Mouse (Mus musculus) hindbrain, postnatal 0 days (tissue): ENCODE results near the gene Nrp1. TPM values are rescaled to one million over a fixed set of nuclear protein-coding genes. Genes with fewer than 3 reads are reported as not detected.

Experiments
- ATAC-seq: fragments of 200-750 bp; cut with Nextera tagmentation; 2 replicates; pipeline ENCODE4 v1.8.0; 2017; ENCODE audit warnings: mild to moderate bottlenecking, moderate TSS enrichment, moderate library complexity
- DNase-seq: peaks from one replicate; pipeline ENCODE4 v3.0.0-alpha.2; 2015; ENCODE audit warnings: low spot score
- H3K27ac ChIP-seq: fragments of 300-500 bp; sonication (generic); 2 replicates; pipeline ENCODE4 v1.5.1; 2014; ENCODE audit warnings: mild to moderate bottlenecking
- H3K27me3 ChIP-seq: fragments of 300-500 bp; sonication (generic); 2 replicates; pipeline ENCODE4 v1.6.1; 2014; ENCODE audit warnings: low read length, mixed read lengths; ENCODE audit not compliant: insufficient read depth
- H3K36me3 ChIP-seq: fragments of 300-500 bp; sonication (generic); 2 replicates; pipeline ENCODE4 v1.6.1; 2014; ENCODE audit warnings: low read length, mixed read lengths; ENCODE audit not compliant: insufficient read depth
- H3K4me1 ChIP-seq: fragments of 300-500 bp; sonication (generic); 2 replicates; pipeline ENCODE4 v1.6.1; 2014; ENCODE audit warnings: antibody characterized with exemption, low read length, mixed read lengths; ENCODE audit not compliant: insufficient read depth
- H3K4me2 ChIP-seq: fragments of 300-500 bp; sonication (generic); 2 replicates; pipeline ENCODE4 v1.6.1; 2014; ENCODE audit warnings: low read depth, mild to moderate bottlenecking, low read length, moderate library complexity, mixed read lengths
- H3K4me3 ChIP-seq: fragments of 300-500 bp; sonication (generic); 2 replicates; pipeline ENCODE4 v1.5.1; 2014; ENCODE audit warnings: low read length
- H3K9ac ChIP-seq: fragments of 300-500 bp; sonication (generic); replicated peaks from 2 replicates; pipeline ENCODE4 v1.6.1; 2014; ENCODE audit warnings: mild to moderate bottlenecking, low read length, moderate library complexity, mixed read lengths
- H3K9me3 ChIP-seq: fragments of 300-500 bp; sonication (generic); 2 replicates; pipeline ENCODE4 v1.6.1; 2016; ENCODE audit warnings: low read length, mixed read lengths
- CTCF ChIP-seq: IDR thresholded peaks from 2 replicates; pipeline ENCODE4 v1.5.1; 2016; ENCODE audit warnings: antibody characterized with exemption, control low read depth, low read depth
- WGBS: fragments of 180-500 bp; shearing (Covaris S2); extraction: QIAGEN DNeasy Blood & Tissue Kit; methylation state at CpG from one replicate; pipeline ENCODE4 v1.1.7; 2014; 5-methylcytosine and 5-hydroxymethylcytosine counted together
- polyA plus RNA-seq: library from polyadenylated mRNA; unstranded; fragments of >200 nt; fragmentation: Nextera tagmentation; extraction: Ambion mirVana; gene quantifications from 2 replicates; pipeline ENCODE4 v1.2.1, GENCODE M21; 2015
- total RNA-seq: library from RNA; depleted of rRNA; stranded (reverse); fragments of >200 nt; gene quantifications from 2 replicates; pipeline ENCODE4 v1.2.3, GENCODE M21; 2014

Nrp1 gene
- total and polyA plus RNA-seq, 2 experiments from 2014 or later, result 44.3 to 51.0 TPM

DNA sequence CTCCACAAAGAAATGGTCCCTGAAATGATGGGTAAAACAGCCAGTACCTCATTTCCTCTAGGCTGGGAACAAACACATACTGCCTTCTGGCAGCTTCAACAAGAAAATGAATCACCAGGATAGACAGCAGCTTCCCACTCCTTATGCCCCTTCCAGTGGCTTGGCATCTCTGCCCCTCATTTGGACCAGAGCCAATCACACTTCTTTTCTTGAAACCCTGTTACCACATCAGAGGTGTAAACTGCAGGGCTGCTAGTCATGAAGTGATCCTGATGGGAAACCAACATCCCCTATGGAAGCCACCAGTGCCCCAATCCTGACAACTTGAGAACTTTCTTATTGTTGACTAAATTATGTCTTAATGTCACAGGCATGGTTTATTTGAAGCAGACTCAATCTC, 150.3 kb downstream of the Nrp1 start:
- Histone ChIP-seq H3K4me2 (no peak overlapping the region), H3K9ac (no peak overlapping the region), H3K36me3 (no peaks in the 10 kb centered on the region), H3K27me3 (no peaks in the 10 kb centered on the region), H3K4me1 (no peaks in the 10 kb centered on the region), H3K4me3 (no peak overlapping the region), H3K27ac (no peak overlapping the region), H3K9me3 (no peaks in the 10 kb centered on the region)
- peak; percentile 56 for DNase-seq
- no peak for ATAC-seq
- no peak for TF ChIP-seq CTCF

DNA sequence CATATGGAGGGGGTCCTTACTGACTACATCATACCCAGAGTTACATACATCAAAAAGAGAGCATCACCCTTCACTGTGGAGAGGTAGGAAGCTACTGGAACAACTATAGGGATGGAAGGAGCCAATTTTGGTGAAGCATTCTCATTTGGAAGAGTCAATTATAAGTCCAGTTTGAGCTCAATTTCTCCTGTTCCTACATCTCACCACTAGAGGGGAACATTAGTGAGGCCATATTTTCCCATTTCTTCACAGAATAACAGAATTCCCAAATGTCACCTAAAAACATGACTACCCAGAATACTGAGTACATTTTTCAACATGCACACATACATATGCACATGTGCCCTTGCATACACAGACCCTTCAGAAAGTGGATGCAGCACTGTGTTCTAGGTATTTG, 152.6 kb downstream of the Nrp1 start:
- Histone ChIP-seq H3K9me3 (no peaks in the 10 kb centered on the region), H3K9ac (no peak overlapping the region), H3K36me3 (no peaks in the 10 kb centered on the region), H3K4me3 (no peak overlapping the region), H3K27me3 (no peaks in the 10 kb centered on the region), H3K4me1 (no peaks in the 10 kb centered on the region), H3K27ac (no peak overlapping the region), H3K4me2 (no peak overlapping the region)
- TF ChIP-seq CTCF, result peak; percentile 55
- DNase-seq (no peak), ATAC-seq (no peak)

DNA sequence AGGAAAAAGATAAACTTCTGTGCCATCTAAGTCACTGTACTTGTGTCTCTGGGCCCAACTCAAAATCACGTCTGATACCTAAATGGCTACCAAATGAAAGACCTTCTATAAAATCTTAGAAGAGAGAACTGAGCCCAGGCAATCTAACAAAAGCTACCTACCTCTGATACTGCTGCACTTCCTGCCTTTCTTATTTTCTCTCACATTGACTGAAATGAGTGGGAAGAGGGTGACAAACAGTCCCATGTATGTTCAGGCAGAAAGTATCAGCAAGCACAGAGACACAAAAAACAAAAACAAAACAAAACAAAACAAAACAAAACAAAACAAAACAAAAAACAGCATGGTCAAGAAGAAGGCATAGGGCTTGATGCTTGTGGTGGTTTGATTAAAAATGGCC, 153.3 kb downstream of the Nrp1 start:
- no peak for ATAC-seq
- 97% methylated on average over 1 of the region's 1 CpGs for WGBS

DNA sequence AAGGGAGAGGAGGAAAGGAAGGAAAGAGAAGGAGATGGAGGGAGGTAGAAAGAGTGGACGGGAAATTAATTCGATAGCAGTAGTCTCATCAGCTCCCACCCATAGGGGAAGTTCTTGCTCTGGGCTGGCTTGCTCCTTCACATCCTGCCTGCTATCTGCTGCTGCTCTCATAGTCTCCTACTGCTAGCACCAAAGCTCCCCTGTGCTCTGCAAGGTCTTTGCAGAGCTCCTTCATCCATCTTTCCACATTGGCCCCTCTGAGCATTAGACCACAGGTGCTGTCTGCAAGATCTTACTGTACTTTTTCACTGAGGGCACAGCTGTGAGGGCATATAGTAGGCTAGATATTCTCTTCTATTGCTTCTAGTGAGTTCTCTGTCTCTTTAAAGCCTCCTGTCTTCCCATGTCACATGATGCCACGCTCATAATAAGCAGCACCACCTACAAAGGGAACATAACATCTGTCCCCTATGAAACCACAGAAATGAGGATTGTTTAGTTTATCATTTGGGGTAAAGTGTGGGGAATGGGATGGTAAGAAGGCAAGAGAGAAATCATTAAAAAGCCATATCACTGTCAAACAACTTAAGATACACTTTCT, 158.5 kb downstream of the Nrp1 start:
- Histone ChIP-seq H3K9me3 (no peaks in the 10 kb centered on the region), H3K4me1 (no peaks in the 10 kb centered on the region), H3K4me3 (no peak overlapping the region), H3K27me3 (no peaks in the 10 kb centered on the region), H3K4me2 (no peak overlapping the region), H3K27ac (no peak overlapping the region), H3K9ac (no peak overlapping the region), H3K36me3 (no peaks in the 10 kb centered on the region)
- no peak for ATAC-seq
- WGBS, result 91% methylated on average over 3 of the region's 3 CpGs
- no peak for TF ChIP-seq CTCF
- no peak for DNase-seq

More for the DNA sequence above, 153.3 kb downstream of the Nrp1 start:
- no peaks in the 10 kb centered on the region for H3K9me3 ChIP-seq
- TF ChIP-seq CTCF, result no peak
- no peak overlapping the region for H3K9ac ChIP-seq
- no peak overlapping the region for H3K27ac ChIP-seq
- no peak overlapping the region for H3K4me2 ChIP-seq
- no peak for DNase-seq
- H3K36me3 ChIP-seq, result no peaks in the 10 kb centered on the region
- no peak overlapping the region for H3K4me3 ChIP-seq
- no peaks in the 10 kb centered on the region for H3K27me3 ChIP-seq
- no peaks in the 10 kb centered on the region for H3K4me1 ChIP-seq

DNA sequence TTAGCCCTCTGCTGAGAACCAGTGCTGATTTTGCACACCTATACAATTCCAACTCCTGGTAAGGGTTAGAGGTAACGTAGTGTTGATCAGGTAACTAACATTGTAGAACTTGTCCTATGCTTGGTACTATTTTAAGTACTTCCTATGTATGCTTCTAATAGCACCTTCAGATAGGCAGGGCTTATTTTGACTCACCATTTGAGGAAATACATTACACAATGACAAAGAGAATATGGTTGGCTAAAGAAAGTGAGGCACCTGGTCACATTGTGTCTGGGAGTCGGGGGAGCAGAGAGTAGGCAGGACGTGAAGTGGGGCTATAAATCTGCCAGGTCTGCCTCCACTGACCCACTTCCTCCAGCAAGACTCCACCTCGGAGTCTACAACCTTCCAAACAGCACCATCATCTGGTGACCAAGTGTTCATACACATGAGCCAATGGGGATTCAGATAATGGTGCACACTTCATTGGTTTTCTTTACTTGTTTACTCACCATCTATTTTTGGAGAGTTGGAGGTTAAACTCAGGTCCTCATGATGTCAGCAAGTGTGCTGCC, 159.2 kb downstream of the Nrp1 start:
- no peaks in the 10 kb centered on the region for H3K4me1 ChIP-seq
- H3K27ac ChIP-seq, result no peak overlapping the region
- H3K9me3 ChIP-seq, result no peaks in the 10 kb centered on the region
- H3K36me3 ChIP-seq, result no peaks in the 10 kb centered on the region
- H3K9ac ChIP-seq, result no peak overlapping the region
- no peak for TF ChIP-seq CTCF
- no peak for DNase-seq
- H3K27me3 ChIP-seq, result no peaks in the 10 kb centered on the region
- no peak overlapping the region for H3K4me2 ChIP-seq
- H3K4me3 ChIP-seq, result no peak overlapping the region
- WGBS, result 78% methylated on average over 4 of the region's 4 CpGs
- ATAC-seq, result no peak

DNA sequence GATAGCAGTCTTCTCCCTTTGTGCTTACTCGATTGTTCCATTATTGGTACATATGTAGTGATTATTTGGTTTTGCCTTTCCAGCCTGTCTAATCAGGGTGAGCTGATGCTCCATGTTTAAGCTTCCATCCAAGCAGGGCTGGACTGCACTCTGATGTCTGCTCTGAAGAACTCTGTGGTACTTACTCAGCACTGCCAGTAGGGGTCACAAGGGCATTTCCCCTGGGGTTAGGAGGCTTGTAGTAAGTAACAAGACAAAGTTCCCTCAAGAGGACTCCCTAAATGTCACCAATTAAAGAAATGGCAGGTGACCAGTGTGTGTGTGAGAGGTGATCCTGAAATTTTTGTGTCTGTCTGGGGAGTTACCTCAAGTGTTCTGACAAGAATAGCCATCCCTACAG, 161.0 kb downstream of the Nrp1 start:
- Histone ChIP-seq H3K9ac (no peak overlapping the region), H3K4me1 (no peaks in the 10 kb centered on the region), H3K4me2 (no peak overlapping the region), H3K9me3 (no peaks in the 10 kb centered on the region), H3K4me3 (no peak overlapping the region), H3K36me3 (no peaks in the 10 kb centered on the region), H3K27me3 (no peaks in the 10 kb centered on the region), H3K27ac (no peak overlapping the region)
- 91% methylated on average over 1 of the region's 1 CpGs for WGBS
- peak; percentile 43 for DNase-seq
- ATAC-seq, result no peak
- TF ChIP-seq CTCF, result peak; percentile 55

DNA sequence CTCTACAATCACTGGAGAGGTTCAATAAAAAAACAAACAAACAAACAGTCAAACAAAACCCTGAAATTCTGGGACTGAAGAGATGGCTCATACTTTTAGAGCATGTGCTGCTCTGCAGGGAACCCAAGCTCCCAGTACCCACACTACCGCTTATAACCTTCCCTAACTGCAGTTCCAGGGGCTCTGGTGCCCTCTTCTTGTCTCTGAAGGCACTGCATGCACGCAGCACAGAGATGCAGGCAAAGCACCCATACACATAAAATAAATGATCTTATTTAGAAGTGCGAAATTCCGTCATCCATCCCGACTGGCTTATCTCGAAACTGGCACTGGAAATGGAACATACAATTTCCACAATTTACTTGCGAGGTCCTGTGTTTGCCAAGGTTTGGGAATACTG, 165.4 kb downstream of the Nrp1 start:
- Histone ChIP-seq H3K27ac (no peak overlapping the region), H3K4me1 (no peaks in the 10 kb centered on the region), H3K4me2 (no peak overlapping the region), H3K36me3 (no peaks in the 10 kb centered on the region), H3K9ac (no peak overlapping the region), H3K9me3 (no peaks in the 10 kb centered on the region), H3K4me3 (no peak overlapping the region), H3K27me3 (no peaks in the 10 kb centered on the region)
- DNase-seq (no peak), ATAC-seq (no peak)
- peak; percentile 45 for TF ChIP-seq CTCF
- WGBS, result 67% methylated on average over 7 of the region's 7 CpGs
